Mouse (Mus musculus): ENCODE measurements around the gene Nudt8.

DNA sequence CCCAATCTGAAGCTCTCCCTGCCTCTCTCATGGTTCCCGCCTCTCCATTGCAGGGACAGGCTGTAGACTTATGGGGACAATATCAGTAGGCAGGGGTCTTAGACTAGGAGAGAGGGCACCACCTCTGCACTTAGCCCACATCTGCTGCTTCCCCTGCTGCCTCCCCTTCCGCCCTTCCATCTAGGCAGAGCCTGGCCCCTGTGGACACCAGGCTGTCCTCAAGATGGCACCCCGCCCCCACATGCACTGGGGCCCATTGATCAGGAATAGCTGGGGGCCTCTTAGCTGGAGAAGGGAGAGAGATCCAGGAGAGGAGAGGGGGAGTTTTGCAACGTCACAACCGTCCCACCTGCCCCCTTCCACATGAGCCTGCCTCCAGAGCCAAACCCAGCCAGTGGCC lies 8.0 kb upstream of the Nudt8 start, which contains the start of gene Tbx10:
- TF ChIP-seq GATA1 (IDR thresholded peaks at IDR 0.05; ENCODE audit: low read length) (no peak), TAL1 (IDR thresholded peaks at IDR 0.05; ENCODE audit: low read length) (no peak)
